Mouse (Mus musculus) C2C12 (cell line): ENCODE measurements around the gene Nprl3. TPM values are rescaled to one million over a fixed set of nuclear protein-coding genes. Genes with fewer than 3 reads are reported as not detected.

Source experiments
- H3K27me3 ChIP-seq: one replicate; pipeline ENCODE4 v1.6.1; 2011; ENCODE audit not compliant: control insufficient read depth, insufficient read depth, insufficient read length
- H3K36me3 ChIP-seq: one replicate; pipeline ENCODE4 v1.6.1; 2011; ENCODE audit not compliant: control insufficient read depth, insufficient read depth
- H3K4me3 ChIP-seq: one replicate; pipeline ENCODE4 v1.5.1; 2011; ENCODE audit warnings: mild to moderate bottlenecking, control low read depth; ENCODE audit not compliant: poor library complexity, insufficient read depth, severe bottlenecking
- H3K79me2 ChIP-seq: one replicate; pipeline ENCODE4 v1.6.1; 2011; ENCODE audit not compliant: control insufficient read depth, insufficient read depth
- H3K79me3 ChIP-seq: one replicate; pipeline ENCODE4 v1.6.1; 2011; ENCODE audit warnings: low read depth, control low read depth
- H3ac ChIP-seq: one replicate; pipeline ENCODE3; 2011; ENCODE audit warnings: low read depth; ENCODE audit not compliant: control insufficient read depth, insufficient read length
- CEBPB ChIP-seq: IDR thresholded peaks from one replicate; pipeline ENCODE4 v1.6.1; 2011; ENCODE audit warnings: low read depth, mild to moderate bottlenecking, control low read depth, moderate library complexity
- CTCF ChIP-seq: IDR thresholded peaks from one replicate; pipeline ENCODE4 v1.5.1; 2011; ENCODE audit not compliant: control insufficient read depth, insufficient read depth, insufficient read length
- FOSL1 ChIP-seq: IDR thresholded peaks from one replicate; pipeline ENCODE4 v1.8.0; 2011; ENCODE audit warnings: mild to moderate bottlenecking, low read length; ENCODE audit not compliant: poor library complexity, insufficient read depth, severe bottlenecking
- MAX ChIP-seq: IDR thresholded peaks from one replicate; pipeline ENCODE4 v1.6.1; 2011; ENCODE audit warnings: mild to moderate bottlenecking, control low read depth
- MYOD1 ChIP-seq: IDR thresholded peaks from one replicate; pipeline ENCODE4 v1.6.1; 2011; ENCODE audit warnings: low read depth; ENCODE audit not compliant: control insufficient read depth, insufficient read length
- MYOG ChIP-seq: IDR thresholded peaks from one replicate; pipeline ENCODE4 v1.6.1; 2011; ENCODE audit not compliant: control insufficient read depth, insufficient read length; ENCODE audit errors: extremely low read depth
- USF1 ChIP-seq: IDR thresholded peaks from one replicate; pipeline ENCODE4 v1.6.1; 2011; ENCODE audit warnings: low read depth, mild to moderate bottlenecking, control low read depth, moderate library complexity
- polyA plus RNA-seq: library from polyadenylated mRNA; unstranded; fragments of >200 nt; fragmentation: generic; extraction: Trizol; gene quantifications from one replicate; pipeline ENCODE4 v1.2.1, GENCODE M21; 2012; ENCODE audit warnings: missing spikeins

The Nprl3 gene
- polyA plus RNA-seq, 1 experiment = 34.0 TPM

DNA sequence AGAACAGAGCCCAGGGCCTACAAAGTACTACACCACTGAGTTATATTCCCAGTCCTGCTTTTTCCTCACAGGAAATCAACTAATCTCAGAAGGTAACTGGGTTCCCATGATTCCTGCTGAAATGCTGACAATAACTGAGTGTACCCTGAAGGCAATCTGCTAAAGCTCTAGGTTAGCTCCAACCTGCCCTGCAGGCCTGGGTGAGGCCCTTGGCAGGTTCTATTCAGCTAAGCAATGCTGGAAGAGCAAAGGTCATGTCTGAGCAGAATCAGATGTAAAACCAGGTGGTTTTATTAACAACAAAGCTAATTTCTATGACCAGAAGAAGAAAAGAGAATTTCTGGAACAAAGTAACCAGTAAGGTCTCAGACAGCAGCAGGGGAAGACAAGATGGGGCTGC lies 26.1 kb downstream of the Nprl3 start:
- no peaks in the 10 kb centered on the region for H3K79me2 ChIP-seq
- H3K36me3 ChIP-seq = peaks cover 54% of the 10 kb centered on the region
- H3K79me3 ChIP-seq = no peaks in the 10 kb centered on the region
- no peak for TF ChIP-seq CEBPB
- TF ChIP-seq MAX = no peak
- TF ChIP-seq CTCF = no peak
- no peak for TF ChIP-seq MYOD1
- TF ChIP-seq MYOG = no peak
- no peak for TF ChIP-seq USF1
- no peak for TF ChIP-seq FOSL1
- H3K4me3 ChIP-seq = no peak overlapping the region
- no peaks in the 10 kb centered on the region for H3K27me3 ChIP-seq
- H3ac ChIP-seq = no peak overlapping the region

DNA sequence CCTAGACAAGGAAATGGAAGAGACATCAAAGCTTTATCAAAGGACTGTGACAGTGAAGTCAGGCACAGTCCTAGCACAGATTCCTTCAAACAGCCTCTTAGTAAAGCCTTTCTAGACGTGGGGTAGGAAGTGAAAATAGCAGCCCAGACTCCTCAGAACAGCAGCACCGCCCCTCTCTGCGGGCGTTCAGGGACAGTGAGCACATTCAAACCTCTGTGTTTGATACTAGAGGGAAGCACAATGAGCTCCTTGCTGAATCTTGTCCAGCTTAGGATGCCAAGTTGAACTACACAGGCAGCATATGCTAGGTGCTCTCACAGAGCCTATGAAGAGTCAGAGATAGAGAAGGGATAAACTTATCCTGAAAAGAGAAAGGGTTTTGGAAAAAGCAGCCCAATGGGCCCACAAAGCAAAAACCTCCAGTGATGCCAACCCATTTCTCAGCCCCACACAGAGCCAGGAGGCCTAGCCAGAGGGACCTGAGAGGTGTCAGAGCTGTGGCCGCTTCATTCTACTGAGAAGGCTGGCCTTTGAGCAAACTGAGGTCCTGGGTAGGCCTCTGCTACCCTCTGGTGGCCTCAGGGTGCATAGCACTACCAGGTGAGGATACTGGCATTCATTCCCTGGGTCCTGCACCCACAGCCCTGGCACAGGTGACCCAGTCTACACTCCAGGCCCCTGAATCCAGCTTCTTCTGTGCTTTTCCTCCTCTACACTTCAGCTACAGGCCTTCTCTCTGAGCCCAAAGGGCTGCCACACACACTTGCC lies 29.2 kb downstream of the Nprl3 start:
- Histone ChIP-seq H3K36me3 (peaks cover 56% of the 10 kb centered on the region), H3ac (no peak overlapping the region)
- TF ChIP-seq MYOG (no peak), CTCF (peak; percentile 94)

DNA sequence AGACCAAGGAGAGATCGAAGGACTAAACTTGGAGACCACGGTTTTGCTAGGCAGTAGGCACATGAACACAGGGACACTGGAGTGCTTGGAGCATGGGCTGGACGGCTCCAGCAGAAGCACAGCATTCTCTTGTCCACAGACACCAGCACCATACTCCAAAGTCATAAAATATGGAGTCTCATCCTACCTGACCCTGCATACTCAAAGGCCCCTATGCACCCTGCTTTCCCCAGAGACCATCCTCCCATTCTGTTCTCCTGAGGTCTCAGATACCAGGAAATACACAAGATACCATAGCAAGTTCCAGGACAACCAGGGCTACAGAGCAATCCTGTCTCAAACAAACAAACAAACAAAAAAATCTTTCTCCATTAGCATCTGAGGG lies 30.1 kb downstream of the Nprl3 start:
- TF ChIP-seq FOSL1 = no peak
- TF ChIP-seq CTCF = no peak
- no peak for TF ChIP-seq MYOG
- no peak for TF ChIP-seq USF1
- no peak for TF ChIP-seq MAX
- TF ChIP-seq MYOD1 = no peak
- no peak for TF ChIP-seq CEBPB
- Histone ChIP-seq H3K79me3 (no peaks in the 10 kb centered on the region), H3ac (no peak overlapping the region), H3K36me3 (peaks cover 57% of the 10 kb centered on the region), H3K4me3 (no peak overlapping the region), H3K79me2 (no peaks in the 10 kb centered on the region), H3K27me3 (no peaks in the 10 kb centered on the region)

More for the DNA sequence above, 29.2 kb downstream of the Nprl3 start:
- H3K4me3 ChIP-seq = no peak overlapping the region
- no peaks in the 10 kb centered on the region for H3K79me3 ChIP-seq
- H3K79me2 ChIP-seq = no peaks in the 10 kb centered on the region
- H3K27me3 ChIP-seq = no peaks in the 10 kb centered on the region

DNA sequence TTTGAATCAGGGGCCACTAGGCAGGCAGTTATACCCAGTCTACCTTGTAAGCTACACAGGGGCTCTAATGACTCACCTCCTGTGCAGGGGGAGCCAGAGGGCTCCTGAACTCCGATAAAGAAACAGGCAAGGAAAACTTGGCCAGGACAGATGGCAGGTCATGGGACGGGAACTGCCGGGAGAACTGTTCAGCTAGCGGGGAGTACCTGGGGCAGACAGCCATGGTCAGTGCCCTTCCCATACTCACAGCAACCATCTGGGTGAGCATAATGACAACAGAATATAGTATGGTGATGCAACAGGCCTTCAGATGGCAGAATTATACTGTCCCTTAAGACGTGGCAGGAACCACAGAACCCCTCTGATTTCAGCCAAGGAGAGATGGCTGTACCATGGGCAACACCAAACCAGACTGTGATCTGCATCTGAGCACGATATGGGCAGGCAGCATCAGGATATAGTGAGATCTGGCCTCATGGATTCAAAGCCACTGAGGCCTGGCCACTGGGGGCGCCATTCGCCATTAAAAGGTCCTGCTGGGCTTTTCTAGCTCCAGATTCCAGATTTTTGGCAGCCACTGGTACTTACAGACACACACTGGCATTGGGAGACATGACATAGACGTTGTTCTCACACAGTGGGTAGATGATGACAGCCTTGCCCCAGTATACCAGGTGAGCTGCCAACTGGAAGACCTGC lies 30.6 kb downstream of the Nprl3 start:
- Histone ChIP-seq H3K79me3 (no peaks in the 10 kb centered on the region), H3ac (no peak overlapping the region), H3K36me3 (peaks cover 58% of the 10 kb centered on the region), H3K79me2 (no peaks in the 10 kb centered on the region), H3K27me3 (no peaks in the 10 kb centered on the region), H3K4me3 (no peak overlapping the region)
- TF ChIP-seq FOSL1 = no peak
- TF ChIP-seq CTCF = peak; percentile 78

DNA sequence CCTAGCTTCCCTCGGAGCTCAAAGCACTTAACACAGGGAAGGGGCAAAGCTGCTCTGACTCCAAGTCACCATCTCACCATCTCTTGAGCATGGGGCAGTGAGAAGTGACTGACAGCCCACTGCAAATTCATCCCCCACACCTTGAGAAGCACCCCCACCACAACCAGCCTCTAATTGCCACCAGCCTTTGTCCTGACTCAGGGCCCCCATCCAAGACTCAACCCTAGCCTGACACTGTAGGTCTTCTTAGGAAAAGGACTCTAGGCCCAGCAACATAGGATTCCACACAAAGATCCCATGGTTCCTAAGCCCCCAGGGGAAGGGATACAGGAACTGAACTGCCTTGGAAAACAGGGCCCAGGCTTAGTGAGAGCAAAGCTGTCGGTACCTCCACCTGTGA lies 31.4 kb downstream of the Nprl3 start:
- Histone ChIP-seq H3K4me3 (no peak overlapping the region), H3K36me3 (peaks cover 60% of the 10 kb centered on the region), H3ac (no peak overlapping the region), H3K27me3 (no peaks in the 10 kb centered on the region), H3K79me3 (no peaks in the 10 kb centered on the region), H3K79me2 (no peaks in the 10 kb centered on the region)
- TF ChIP-seq FOSL1 = no peak
- TF ChIP-seq MAX = no peak
- no peak for TF ChIP-seq CTCF
- TF ChIP-seq MYOG = no peak
- TF ChIP-seq CEBPB = no peak
- TF ChIP-seq MYOD1 = no peak

DNA sequence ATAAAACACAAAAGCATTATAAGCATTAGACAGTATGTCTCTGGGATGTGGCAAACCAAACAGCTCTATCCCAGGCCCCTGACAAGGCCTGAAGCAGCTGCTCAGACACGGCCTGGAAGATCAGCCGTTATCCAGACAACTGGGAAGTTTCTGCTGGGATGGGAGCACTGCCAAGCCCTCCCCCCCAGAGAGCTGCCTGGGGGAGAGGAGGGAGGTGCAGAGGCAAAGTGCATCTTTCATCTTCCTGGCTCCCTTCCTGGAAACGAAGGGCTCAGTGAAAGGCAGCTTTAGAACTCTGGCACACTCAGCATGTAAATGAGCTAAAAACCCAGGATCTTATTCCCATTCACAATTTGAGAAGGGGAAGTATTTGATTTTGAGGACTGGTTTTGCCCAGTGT lies 31.9 kb downstream of the Nprl3 start:
- Histone ChIP-seq H3K79me3 (no peaks in the 10 kb centered on the region), H3K36me3 (peaks cover 64% of the 10 kb centered on the region), H3K79me2 (no peaks in the 10 kb centered on the region), H3K4me3 (no peak overlapping the region), H3K27me3 (no peaks in the 10 kb centered on the region), H3ac (no peak overlapping the region)
- TF ChIP-seq MYOG = no peak
- no peak for TF ChIP-seq MYOD1
- no peak for TF ChIP-seq FOSL1
- no peak for TF ChIP-seq USF1
- no peak for TF ChIP-seq CEBPB
- TF ChIP-seq CTCF = no peak
